Mouse (Mus musculus) layer of hippocampus, adult 2 months (tissue): ENCODE results near the gene 1700020N01Rik. TPM values are rescaled to one million over a fixed set of nuclear protein-coding genes. Genes with fewer than 3 reads are reported as not detected.

Experiments used
- DNase-seq, 2 experiments: peaks; one replicate each; pipeline ENCODE4 v3.0.0; 2022; ENCODE audit warnings: low spot score in 2 of 2
- H3K27ac ChIP-seq: fragments of 200-600 bp; 2 replicates; pipeline ENCODE4 v1.8.1; 2022
- H3K4me3 ChIP-seq: fragments of 200-600 bp; 2 replicates; pipeline ENCODE4 v1.8.1; 2022; ENCODE audit warnings: mild to moderate bottlenecking
- CTCF ChIP-seq: fragments of 200-600 bp; conservative IDR thresholded peaks from 2 replicates; pipeline ENCODE4 v1.8.1; 2022; ENCODE audit warnings: antibody characterized with exemption, mild to moderate bottlenecking, moderate library complexity
- total RNA-seq, 2 experiments: library from RNA; stranded (reverse); gene quantifications; 2 replicates each; pipeline ENCODE4 v1.2.3; 2021

The 1700020N01Rik gene
- total RNA-seq, 2 experiments from 2014 or later: not detected

GRCm38 (mm10) chr10:21613021-21613860, 20.3 kb downstream of the 1700020N01Rik start:
- no peak for DNase-seq
- no peak overlapping the region for H3K27ac ChIP-seq
- no peak overlapping the region for H3K4me3 ChIP-seq
- no peak for TF ChIP-seq CTCF

- no peak for TF ChIP-seq CTCF
Observed at GRCm38 (mm10) chr10:21614520-21614919, 21.6 kb downstream of the 1700020N01Rik start.

GRCm38 (mm10) chr10:21618745-21619508, 26.0 kb downstream of the 1700020N01Rik start:
- DNase-seq: no peak
- H3K4me3 ChIP-seq: no peak overlapping the region
- no peak for TF ChIP-seq CTCF
- H3K27ac ChIP-seq: peak overlapping the region; percentile 56; the same call in 1 of the 2 replicates

More at GRCm38 (mm10) chr10:21614520-21614919, 21.6 kb downstream of the 1700020N01Rik start:
- no peak overlapping the region for H3K27ac ChIP-seq
- no peak for DNase-seq
- H3K4me3 ChIP-seq: no peak overlapping the region

- no peak for TF ChIP-seq CTCF
- no peak overlapping the region for H3K4me3 ChIP-seq
- H3K27ac ChIP-seq: no peak overlapping the region
- DNase-seq: no peak
Observed at GRCm38 (mm10) chr10:21622065-21622464, 29.1 kb downstream of the 1700020N01Rik start.

GRCm38 (mm10) chr10:21628555-21628954, 35.6 kb downstream of the 1700020N01Rik start:
- Histone ChIP-seq H3K27ac (peak overlapping the region; percentile 73), H3K4me3 (no peak overlapping the region)
- TF ChIP-seq CTCF: peak; percentile 26; the same call in 1 of the 2 replicates
- DNase-seq: peak in 1 of 2 experiments; percentile 25

- no peak for DNase-seq
- TF ChIP-seq CTCF: no peak
- H3K4me3 ChIP-seq: no peak overlapping the region
- H3K27ac ChIP-seq: peak overlapping the region; percentile 73
Observed at GRCm38 (mm10) chr10:21629031-21629740, 36.2 kb downstream of the 1700020N01Rik start.

GRCm38 (mm10) chr10:21631481-21631880, 38.5 kb downstream of the 1700020N01Rik start:
- DNase-seq: no peak
- Histone ChIP-seq H3K27ac (no peak overlapping the region), H3K4me3 (no peak overlapping the region)
- TF ChIP-seq CTCF: no peak

- TF ChIP-seq CTCF: no peak
- H3K4me3 ChIP-seq: no peak overlapping the region
- H3K27ac ChIP-seq: no peak overlapping the region
- DNase-seq: no peak
Observed at GRCm38 (mm10) chr10:21632687-21633086, 39.7 kb downstream of the 1700020N01Rik start.

- Histone ChIP-seq H3K4me3 (no peak overlapping the region), H3K27ac (peak overlapping the region; percentile 74)
- no peak for DNase-seq
- TF ChIP-seq CTCF: no peak
Observed at GRCm38 (mm10) chr10:21635988-21636710, 43.2 kb downstream of the 1700020N01Rik start.

GRCm38 (mm10) chr10:21636711-21637081, 43.8 kb downstream of the 1700020N01Rik start:
- TF ChIP-seq CTCF: no peak
- Histone ChIP-seq H3K27ac (peak overlapping the region; percentile 74), H3K4me3 (no peak overlapping the region)
- DNase-seq: peak; percentile 44 to 46

- TF ChIP-seq CTCF: no peak
- peak overlapping the region; percentile 86 for H3K27ac ChIP-seq
- no peak for DNase-seq
- no peak overlapping the region for H3K4me3 ChIP-seq
Observed at GRCm38 (mm10) chr10:21651388-21651787, 58.4 kb downstream of the 1700020N01Rik start.
